Mouse (Mus musculus) G1E (cell line): Measurements from ENCODE around the gene Rflnb.

Experiments
- CTCF ChIP-seq: IDR thresholded peaks from 2 replicates; pipeline ENCODE4 v1.5.1; 2012; ENCODE audit warnings: low read depth, low read length, inconsistent platforms, mixed read lengths
- GATA1 ChIP-seq: IDR thresholded peaks from 2 replicates; pipeline ENCODE4 v1.6.1; 2012; ENCODE audit warnings: borderline replicate concordance, low read length, inconsistent platforms, mixed read lengths
- GATA2 ChIP-seq: IDR thresholded peaks from 2 replicates; pipeline ENCODE4 v1.6.1; 2012; ENCODE audit warnings: low read depth, low read length, inconsistent platforms, borderline replicate concordance
- POLR2AphosphoS5 ChIP-seq: IDR thresholded peaks from 2 replicates; pipeline ENCODE4 v1.6.1; 2012; ENCODE audit warnings: low read depth, low read length, inconsistent platforms; ENCODE audit not compliant: insufficient replicate concordance
- TAL1 ChIP-seq: conservative IDR thresholded peaks from 2 replicates; pipeline ENCODE4 v1.6.1; 2012; ENCODE audit warnings: low read depth, low read length, inconsistent platforms, mixed read lengths

DNA sequence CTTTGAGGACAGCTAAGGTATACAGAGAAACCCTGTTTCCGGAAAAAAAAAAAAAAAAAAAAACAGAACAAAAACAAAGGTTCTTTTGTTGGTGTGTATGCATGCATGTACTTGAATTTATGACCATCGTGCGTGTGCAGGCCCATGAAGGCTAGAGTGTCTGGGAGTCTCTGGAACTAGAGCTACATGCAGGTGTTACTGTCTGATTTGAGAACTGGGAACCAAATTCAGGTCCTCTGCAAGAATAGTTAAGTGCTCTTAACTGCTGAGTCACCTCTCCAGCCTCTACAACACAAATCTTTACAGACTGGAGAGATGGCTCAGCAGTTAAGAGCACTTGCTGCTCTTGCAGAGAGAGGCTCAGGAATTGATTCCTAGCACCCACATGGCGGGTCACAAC is 11.8 kb downstream of the Rflnb start:
- TF ChIP-seq GATA1: no peak
- no peak for TF ChIP-seq TAL1
- TF ChIP-seq CTCF: no peak
- no peak for TF ChIP-seq POLR2AphosphoS5
- TF ChIP-seq GATA2: no peak
